Mouse (Mus musculus) C2C12 (cell line): ENCODE data around the gene Agpat2. TPM values are rescaled to one million over a fixed set of nuclear protein-coding genes. Genes with fewer than 3 reads are reported as not detected.

Source experiments
- H3K27me3 ChIP-seq: one replicate; pipeline ENCODE4 v1.6.1; 2011; ENCODE audit not compliant: control insufficient read depth, insufficient read depth, insufficient read length
- H3K36me3 ChIP-seq: one replicate; pipeline ENCODE4 v1.6.1; 2011; ENCODE audit not compliant: control insufficient read depth, insufficient read depth
- H3K4me3 ChIP-seq: one replicate; pipeline ENCODE4 v1.5.1; 2011; ENCODE audit warnings: mild to moderate bottlenecking, control low read depth; ENCODE audit not compliant: poor library complexity, insufficient read depth, severe bottlenecking
- H3K79me2 ChIP-seq: one replicate; pipeline ENCODE4 v1.6.1; 2011; ENCODE audit not compliant: control insufficient read depth, insufficient read depth
- H3K79me3 ChIP-seq: one replicate; pipeline ENCODE4 v1.6.1; 2011; ENCODE audit warnings: low read depth, control low read depth
- H3ac ChIP-seq: one replicate; pipeline ENCODE3; 2011; ENCODE audit warnings: low read depth; ENCODE audit not compliant: control insufficient read depth, insufficient read length
- CEBPB ChIP-seq: IDR thresholded peaks from one replicate; pipeline ENCODE4 v1.6.1; 2011; ENCODE audit warnings: low read depth, mild to moderate bottlenecking, control low read depth, moderate library complexity
- CTCF ChIP-seq: IDR thresholded peaks from one replicate; pipeline ENCODE4 v1.5.1; 2011; ENCODE audit not compliant: control insufficient read depth, insufficient read depth, insufficient read length
- FOSL1 ChIP-seq: IDR thresholded peaks from one replicate; pipeline ENCODE4 v1.8.0; 2011; ENCODE audit warnings: mild to moderate bottlenecking, low read length; ENCODE audit not compliant: poor library complexity, insufficient read depth, severe bottlenecking
- MAX ChIP-seq: IDR thresholded peaks from one replicate; pipeline ENCODE4 v1.6.1; 2011; ENCODE audit warnings: mild to moderate bottlenecking, control low read depth
- MYOD1 ChIP-seq: IDR thresholded peaks from one replicate; pipeline ENCODE4 v1.6.1; 2011; ENCODE audit warnings: low read depth; ENCODE audit not compliant: control insufficient read depth, insufficient read length
- MYOG ChIP-seq: IDR thresholded peaks from one replicate; pipeline ENCODE4 v1.6.1; 2011; ENCODE audit not compliant: control insufficient read depth, insufficient read length; ENCODE audit errors: extremely low read depth
- USF1 ChIP-seq: IDR thresholded peaks from one replicate; pipeline ENCODE4 v1.6.1; 2011; ENCODE audit warnings: low read depth, mild to moderate bottlenecking, control low read depth, moderate library complexity
- polyA plus RNA-seq: library from polyadenylated mRNA; unstranded; fragments of >200 nt; fragmentation: generic; extraction: Trizol; gene quantifications from one replicate; pipeline ENCODE4 v1.2.1, GENCODE M21; 2012; ENCODE audit warnings: missing spikeins

Gene Agpat2
- polyA plus RNA-seq, 1 experiment, result 37.9 TPM

DNA sequence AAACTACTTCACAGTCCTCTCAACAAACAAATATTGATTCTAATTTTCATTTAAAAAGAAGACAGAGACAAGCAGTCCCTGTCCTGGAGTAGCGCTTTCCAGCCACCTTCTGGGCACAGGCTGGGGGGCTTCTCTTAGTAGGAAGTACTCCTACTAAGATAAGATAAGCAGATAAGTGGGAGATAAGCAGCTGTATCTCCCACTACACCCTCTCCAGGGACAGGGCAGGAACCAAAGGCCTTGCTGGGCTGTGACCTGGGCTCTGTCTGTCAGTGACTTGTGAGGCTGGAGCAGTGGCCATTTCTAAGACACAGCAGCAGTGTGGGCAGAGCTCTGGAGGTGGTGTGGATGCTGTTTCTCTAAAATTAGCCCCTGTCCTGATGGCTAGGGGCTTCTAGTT is 28.8 kb downstream of the Agpat2 start:
- Histone ChIP-seq H3K36me3 (no peaks in the 10 kb centered on the region), H3K27me3 (peaks cover 13% of the 10 kb centered on the region), H3K4me3 (no peak overlapping the region), H3K79me3 (no peaks in the 10 kb centered on the region), H3K79me2 (no peaks in the 10 kb centered on the region), H3ac (no peak overlapping the region)
- no peak for TF ChIP-seq CTCF
- TF ChIP-seq MYOG, result no peak
- TF ChIP-seq CEBPB, result no peak
- no peak for TF ChIP-seq FOSL1
- no peak for TF ChIP-seq MAX
- TF ChIP-seq MYOD1, result no peak
- TF ChIP-seq USF1, result no peak

DNA sequence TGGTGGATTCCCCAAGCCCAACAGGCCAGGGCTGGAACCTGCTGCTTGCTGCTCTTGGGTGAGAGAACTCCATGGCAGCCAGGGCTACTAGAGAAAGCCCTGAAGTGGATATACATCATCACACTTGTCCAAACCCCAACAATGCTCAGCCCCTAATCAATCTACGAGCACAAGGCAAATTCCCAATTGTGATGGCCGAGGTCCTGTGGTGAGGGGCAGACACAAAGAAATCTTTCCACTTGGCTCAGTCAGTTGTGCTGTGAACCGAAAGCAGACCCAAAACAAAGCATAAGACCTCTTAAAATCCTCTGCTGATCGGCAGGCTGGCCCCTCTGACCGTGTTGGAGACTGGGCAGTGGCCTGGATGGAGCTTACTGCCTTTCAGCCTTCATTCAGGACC is 29.4 kb downstream of the Agpat2 start:
- Histone ChIP-seq H3K79me2 (no peaks in the 10 kb centered on the region), H3K27me3 (peaks cover 7% of the 10 kb centered on the region), H3K4me3 (no peak overlapping the region), H3K79me3 (no peaks in the 10 kb centered on the region), H3K36me3 (no peaks in the 10 kb centered on the region), H3ac (no peak overlapping the region)
- TF ChIP-seq MAX, result no peak
- TF ChIP-seq USF1, result no peak
- TF ChIP-seq FOSL1, result no peak
- no peak for TF ChIP-seq MYOG
- no peak for TF ChIP-seq MYOD1
- no peak for TF ChIP-seq CEBPB
- no peak for TF ChIP-seq CTCF

DNA sequence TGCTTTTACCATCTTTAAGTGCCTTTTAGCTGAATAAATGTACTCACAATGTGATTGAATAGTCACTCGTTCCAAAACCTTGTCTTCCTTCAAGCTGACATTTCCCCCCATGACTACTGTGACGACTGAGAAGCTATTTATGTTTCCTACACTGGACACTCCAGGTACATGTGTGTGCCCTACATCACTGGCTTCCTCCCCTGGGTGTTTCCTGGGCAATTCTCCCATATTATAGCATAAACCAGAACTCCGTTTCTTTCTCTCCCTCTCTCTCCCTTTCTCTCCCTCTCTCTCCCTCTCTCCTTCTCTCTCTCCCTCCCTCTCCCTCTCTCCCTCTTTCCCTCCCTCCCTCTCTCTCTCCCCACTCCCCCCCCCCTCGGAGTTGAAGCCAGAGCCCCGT is 30.4 kb downstream of the Agpat2 start:
- Histone ChIP-seq H3K79me2 (no peaks in the 10 kb centered on the region), H3ac (no peak overlapping the region), H3K36me3 (no peaks in the 10 kb centered on the region), H3K79me3 (no peaks in the 10 kb centered on the region), H3K4me3 (no peak overlapping the region), H3K27me3 (peaks cover 1% of the 10 kb centered on the region)
- no peak for TF ChIP-seq MYOG
- no peak for TF ChIP-seq CEBPB
- no peak for TF ChIP-seq FOSL1
- TF ChIP-seq CTCF, result no peak
- no peak for TF ChIP-seq MAX
- TF ChIP-seq USF1, result no peak
- no peak for TF ChIP-seq MYOD1

DNA sequence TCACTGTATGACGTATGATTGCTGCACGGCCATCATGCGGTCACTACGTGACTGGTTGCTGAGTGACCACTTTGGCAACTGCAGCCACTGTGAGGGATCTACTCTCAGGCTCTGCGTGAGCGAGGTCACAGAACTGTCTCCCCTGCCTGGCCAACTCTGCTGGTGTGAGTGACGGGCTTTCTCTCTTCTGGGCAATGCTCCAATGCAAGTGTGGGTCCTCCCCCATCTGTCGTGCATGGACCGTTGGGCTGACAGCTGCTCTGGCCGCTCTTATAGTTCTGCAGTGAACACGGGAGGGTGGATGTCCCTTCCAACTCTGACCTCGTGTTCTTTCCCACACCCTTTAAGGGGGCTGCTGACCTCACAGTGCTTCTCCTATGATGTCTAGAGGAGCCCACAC is 30.8 kb downstream of the Agpat2 start:
- Histone ChIP-seq H3K4me3 (no peak overlapping the region), H3ac (no peak overlapping the region), H3K79me2 (no peaks in the 10 kb centered on the region), H3K79me3 (no peaks in the 10 kb centered on the region), H3K36me3 (no peaks in the 10 kb centered on the region), H3K27me3 (peaks cover 2% of the 10 kb centered on the region)
- TF ChIP-seq MYOG (no peak), MYOD1 (no peak), CTCF (no peak), CEBPB (no peak), USF1 (no peak), FOSL1 (no peak), MAX (no peak)

DNA sequence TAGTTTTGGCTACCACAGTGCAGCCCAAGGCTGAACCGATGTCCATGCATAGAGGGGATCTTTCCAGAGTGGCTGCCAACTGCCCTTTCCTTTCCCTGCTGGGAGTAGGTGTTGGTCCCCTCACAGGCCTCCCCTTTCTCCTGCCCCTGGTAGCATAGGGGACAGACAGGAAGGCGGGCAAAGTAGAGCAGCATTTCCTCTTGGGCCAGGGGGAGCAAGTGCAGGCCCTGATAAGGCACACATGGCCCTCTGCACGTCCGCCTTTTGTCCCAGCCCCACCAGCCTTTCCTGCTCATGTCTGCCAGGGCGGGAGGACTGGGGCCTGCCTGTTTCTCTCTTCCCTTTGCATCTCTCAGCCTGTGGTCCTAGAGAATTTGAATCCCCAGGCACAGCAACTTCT is 32.4 kb downstream of the Agpat2 start:
- Histone ChIP-seq H3K4me3 (no peak overlapping the region), H3K79me2 (no peaks in the 10 kb centered on the region), H3ac (no peak overlapping the region), H3K36me3 (no peaks in the 10 kb centered on the region), H3K27me3 (peaks cover 7% of the 10 kb centered on the region), H3K79me3 (no peaks in the 10 kb centered on the region)
- TF ChIP-seq CTCF (no peak), CEBPB (no peak), MYOG (no peak), FOSL1 (no peak), MYOD1 (no peak), MAX (no peak), USF1 (no peak)

DNA sequence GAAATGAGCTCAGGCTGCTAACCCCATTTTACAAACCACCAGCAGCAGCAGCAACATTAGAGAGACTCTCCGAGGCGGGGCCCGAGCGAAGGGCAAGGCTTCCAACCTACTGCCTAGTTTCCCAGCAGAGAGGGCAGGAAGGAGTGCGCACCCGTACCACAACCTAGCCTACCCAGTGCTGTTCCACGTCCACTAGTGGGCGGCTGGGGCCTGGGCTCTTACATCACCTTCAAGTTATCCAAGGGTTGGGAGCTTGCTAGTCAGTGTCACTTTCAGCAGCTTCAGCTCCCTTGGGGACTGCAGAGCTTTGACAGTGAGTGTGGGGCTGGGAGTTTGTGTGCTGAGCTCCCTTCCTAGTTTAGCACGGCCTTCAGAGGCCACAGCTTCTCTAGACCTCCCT is 32.8 kb downstream of the Agpat2 start:
- Histone ChIP-seq H3K4me3 (no peak overlapping the region), H3K79me2 (no peaks in the 10 kb centered on the region), H3ac (no peak overlapping the region), H3K36me3 (no peaks in the 10 kb centered on the region), H3K79me3 (no peaks in the 10 kb centered on the region), H3K27me3 (peaks cover 7% of the 10 kb centered on the region)
- no peak for TF ChIP-seq CTCF
